Mouse (Mus musculus) neural tube, embryonic 14.5 days (tissue): ENCODE measurements around the gene Maml3. TPM values are rescaled to one million over a fixed set of nuclear protein-coding genes. Genes with fewer than 3 reads are reported as not detected.
A peak's percentile ranks its signal among the peaks of the same experiment; 100 is the strongest.

ENCODE experiments used
- ATAC-seq: fragments of 200-750 bp; cut with Nextera tagmentation; 2 replicates; pipeline ENCODE4 v1.8.0; 2017; ENCODE audit warnings: low read depth, mild to moderate bottlenecking, moderate TSS enrichment, moderate library complexity
- H3K27ac ChIP-seq: fragments of 300-500 bp; sonication (generic); 2 replicates; pipeline ENCODE4 v1.5.1; 2014; ENCODE audit warnings: low read depth, mild to moderate bottlenecking, control low read depth, low read length, moderate library complexity, mixed read lengths
- H3K27me3 ChIP-seq: fragments of 300-500 bp; sonication (generic); 2 replicates; pipeline ENCODE4 v1.6.1; 2014; ENCODE audit warnings: low read length; ENCODE audit not compliant: control insufficient read depth, insufficient read depth
- H3K36me3 ChIP-seq: fragments of 300-500 bp; sonication (generic); 2 replicates; pipeline ENCODE4 v1.6.1; 2014; ENCODE audit warnings: low read length, mixed read lengths; ENCODE audit not compliant: control insufficient read depth, insufficient read depth
- H3K4me1 ChIP-seq: fragments of 300-500 bp; sonication (generic); 2 replicates; pipeline ENCODE4 v1.6.1; 2014; ENCODE audit warnings: low read length; ENCODE audit not compliant: control insufficient read depth, insufficient read depth
- H3K4me2 ChIP-seq: fragments of 300-500 bp; sonication (generic); 2 replicates; pipeline ENCODE4 v1.6.1; 2014; ENCODE audit warnings: mild to moderate bottlenecking, low read depth, low read length, control low read depth
- H3K4me3 ChIP-seq: fragments of 300-500 bp; sonication (generic); 2 replicates; pipeline ENCODE4 v1.5.1; 2014; ENCODE audit warnings: low read depth, low read length, control low read depth, mixed read lengths
- H3K9ac ChIP-seq: fragments of 300-500 bp; sonication (generic); replicated peaks from 2 replicates; pipeline ENCODE4 v1.6.1; 2014; ENCODE audit warnings: low read depth, mild to moderate bottlenecking, control low read depth, low read length, mixed read lengths
- H3K9me3 ChIP-seq: fragments of 300-500 bp; sonication (generic); 2 replicates; pipeline ENCODE4 v1.6.1; 2016; ENCODE audit warnings: low read length; ENCODE audit not compliant: control insufficient read depth
- WGBS: fragments of 180-500 bp; shearing (Covaris S2); extraction: QIAGEN DNeasy Blood & Tissue Kit; methylation state at CpG from one replicate; pipeline ENCODE4 v1.1.7; 2014; 5-methylcytosine and 5-hydroxymethylcytosine counted together
- polyA plus RNA-seq: library from polyadenylated mRNA; unstranded; fragments of >200 nt; fragmentation: Nextera tagmentation; extraction: Ambion mirVana; gene quantifications from 2 replicates; pipeline ENCODE4 v1.2.1, GENCODE M21; 2014

Gene Maml3
- polyA plus RNA-seq, 1 experiment from 2014 or later: 8.2 TPM

DNA sequence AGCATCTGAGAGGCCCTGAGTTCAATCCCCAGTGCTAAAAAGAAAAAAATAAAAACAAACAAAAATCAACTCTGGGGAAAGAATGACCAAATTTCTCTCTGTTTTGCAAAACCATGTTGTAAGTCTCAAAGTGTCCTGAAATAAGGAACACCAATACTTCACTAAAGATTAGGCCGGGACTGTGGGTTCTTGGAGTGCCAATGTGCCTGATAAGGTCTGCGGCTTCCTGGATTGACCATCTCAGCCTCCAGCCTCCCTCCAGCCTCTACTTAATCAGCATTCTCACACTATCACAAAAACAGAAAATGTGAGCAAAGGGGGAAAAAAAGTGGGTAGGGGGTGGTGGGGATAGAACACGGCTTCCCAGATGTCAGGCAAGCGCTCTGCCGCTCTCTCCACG is 30.9 kb downstream of the Maml3 start:
- peaks cover 20% of the 10 kb centered on the region for H3K4me1 ChIP-seq
- H3K4me3 ChIP-seq: no peak overlapping the region
- no peak overlapping the region for H3K9ac ChIP-seq
- 78% methylated on average over 6 of the region's 6 CpGs for WGBS
- no peak overlapping the region for H3K27ac ChIP-seq
- ATAC-seq: no peak
- no peaks in the 10 kb centered on the region for H3K36me3 ChIP-seq
- H3K9me3 ChIP-seq: no peaks in the 10 kb centered on the region
- no peak overlapping the region for H3K4me2 ChIP-seq
- no peaks in the 10 kb centered on the region for H3K27me3 ChIP-seq

GRCm38 (mm10) chr3:52071996-52072395 is 32.9 kb downstream of the Maml3 start:
- Histone ChIP-seq H3K9ac (no peak overlapping the region), H3K27ac (no peak overlapping the region), H3K36me3 (no peaks in the 10 kb centered on the region), H3K4me3 (no peak overlapping the region), H3K4me1 (peaks cover 20% of the 10 kb centered on the region), H3K4me2 (no peak overlapping the region), H3K9me3 (no peaks in the 10 kb centered on the region), H3K27me3 (no peaks in the 10 kb centered on the region)
- WGBS: 59% methylated on average over 5 of the region's 5 CpGs
- ATAC-seq: no peak

DNA sequence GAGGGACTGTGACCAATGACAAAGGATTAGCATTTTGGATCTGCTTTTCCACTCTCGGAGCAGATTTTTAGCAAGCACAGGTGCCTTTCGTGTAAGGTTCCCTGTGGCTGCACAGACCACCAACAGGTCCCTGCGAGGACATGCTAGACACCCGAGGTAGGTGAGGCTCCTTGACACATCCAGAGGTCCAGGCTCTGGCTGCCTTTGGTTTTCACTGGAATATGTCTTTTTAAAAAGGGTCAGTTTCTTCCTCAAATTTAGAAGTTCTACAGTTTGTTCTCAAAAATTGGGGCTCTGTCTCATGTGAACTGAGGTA is 34.8 kb downstream of the Maml3 start:
- H3K36me3 ChIP-seq: no peaks in the 10 kb centered on the region
- peak; percentile 45 for ATAC-seq
- 4% methylated on average over 4 of the region's 4 CpGs for WGBS

DNA sequence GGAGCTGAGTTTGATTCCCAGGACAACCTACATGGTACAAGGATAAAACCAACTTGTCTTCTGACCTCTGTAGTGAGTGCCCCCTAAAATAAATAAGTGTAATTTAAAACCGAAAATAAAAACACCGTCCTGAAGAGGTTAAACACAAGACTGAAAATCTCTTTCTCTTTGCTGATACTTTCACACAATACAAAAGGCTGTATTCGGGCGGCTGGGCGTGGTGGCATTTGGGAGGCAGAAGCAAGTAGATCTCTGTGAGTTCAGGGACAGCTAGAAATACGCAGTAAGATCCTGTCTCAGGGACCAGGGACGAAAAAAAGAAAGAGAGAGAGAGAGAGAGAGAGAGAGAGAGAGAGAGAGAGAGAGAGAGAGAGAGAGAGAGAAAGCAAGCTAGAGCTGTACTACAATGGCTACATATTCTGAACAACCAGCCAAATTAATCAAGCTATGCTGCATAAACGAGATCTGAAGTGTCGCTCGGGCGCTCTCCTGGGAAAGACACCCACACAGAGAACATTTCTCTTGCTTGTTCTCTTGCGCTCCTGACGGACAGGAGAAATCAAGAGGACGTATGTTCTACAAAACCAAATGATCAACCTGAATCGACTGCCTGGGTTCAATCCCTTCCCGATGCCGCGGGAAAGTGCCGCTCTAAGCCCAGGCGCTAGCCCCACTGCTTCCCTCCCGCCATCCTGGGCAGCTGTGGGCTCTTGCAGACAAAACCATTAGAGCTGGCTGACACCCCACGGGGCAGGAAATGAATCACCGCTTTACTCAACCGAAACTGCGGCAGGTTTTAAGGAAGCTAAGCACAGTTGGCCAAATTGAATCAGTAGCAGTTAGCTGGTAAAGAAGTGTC is 35.3 kb downstream of the Maml3 start:
- WGBS: 9% methylated on average over 25 of the region's 25 CpGs
- H3K36me3 ChIP-seq: no peaks in the 10 kb centered on the region
- H3K9me3 ChIP-seq: no peaks in the 10 kb centered on the region
- peak overlapping the region; percentile 41 for H3K9ac ChIP-seq
- peaks cover 20% of the 10 kb centered on the region for H3K4me1 ChIP-seq
- peak overlapping the region; percentile 55 for H3K4me2 ChIP-seq
- peak overlapping the region; percentile 60; the same call in 1 of the 2 replicates for H3K27ac ChIP-seq
- ATAC-seq: peak; percentile 76
- H3K4me3 ChIP-seq: peak overlapping the region; percentile 24
- H3K27me3 ChIP-seq: no peaks in the 10 kb centered on the region

More for the DNA sequence above, 34.8 kb downstream of the Maml3 start:
- Histone ChIP-seq H3K4me1 (peaks cover 20% of the 10 kb centered on the region), H3K4me2 (peak overlapping the region; percentile 55), H3K27ac (peak overlapping the region; percentile 60), H3K9ac (peak overlapping the region; percentile 41), H3K4me3 (peak overlapping the region; percentile 24), H3K27me3 (no peaks in the 10 kb centered on the region), H3K9me3 (no peaks in the 10 kb centered on the region)

DNA sequence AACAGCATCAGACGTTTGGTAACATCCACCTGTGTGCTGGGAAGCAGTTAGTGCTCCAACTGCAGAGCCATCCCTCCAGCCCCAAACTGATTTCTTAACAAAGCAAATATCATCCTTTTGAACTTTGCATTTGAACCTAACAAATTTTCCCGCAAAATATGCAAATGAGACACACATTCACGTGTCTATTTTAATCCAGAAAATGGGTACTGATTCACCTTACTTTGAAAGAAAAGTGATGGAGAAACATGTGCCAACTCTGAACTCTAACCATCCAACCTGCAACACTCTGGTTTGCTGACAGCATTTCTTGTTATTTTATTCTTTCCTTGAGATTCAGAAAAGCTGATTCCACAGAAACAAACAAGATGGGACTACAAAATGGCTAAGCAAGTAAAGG is 36.0 kb downstream of the Maml3 start:
- H3K4me2 ChIP-seq: no peak overlapping the region; the same call in 1 of the 2 replicates
- H3K9me3 ChIP-seq: no peaks in the 10 kb centered on the region
- no peak overlapping the region for H3K4me3 ChIP-seq
- 75% methylated on average over 3 of the region's 3 CpGs for WGBS
- H3K4me1 ChIP-seq: peaks cover 20% of the 10 kb centered on the region
- no peak for ATAC-seq
- H3K36me3 ChIP-seq: no peaks in the 10 kb centered on the region
- H3K27ac ChIP-seq: no peak overlapping the region
- H3K9ac ChIP-seq: no peak overlapping the region
- no peaks in the 10 kb centered on the region for H3K27me3 ChIP-seq

DNA sequence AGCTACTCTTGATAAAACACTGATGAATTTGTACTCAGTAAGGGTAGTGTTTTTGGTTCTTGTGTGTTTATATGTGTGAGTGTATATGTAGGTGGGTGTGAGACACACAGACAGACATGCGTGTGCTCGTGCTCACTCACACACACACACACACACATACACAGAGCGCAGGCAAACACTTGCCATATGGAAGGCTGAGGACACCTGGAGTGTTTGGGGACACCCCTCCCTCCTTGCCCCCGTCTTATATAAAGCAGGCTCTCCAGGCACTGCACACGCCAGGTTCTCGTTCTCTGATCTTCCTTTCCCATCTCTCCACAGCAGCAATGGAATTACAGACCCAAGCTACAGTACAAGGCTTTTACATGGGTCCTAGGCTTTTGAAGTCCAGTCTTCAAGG is 37.7 kb downstream of the Maml3 start:
- Histone ChIP-seq H3K27ac (no peak overlapping the region), H3K9ac (no peak overlapping the region), H3K27me3 (no peaks in the 10 kb centered on the region), H3K4me1 (peaks cover 24% of the 10 kb centered on the region), H3K4me3 (no peak overlapping the region), H3K4me2 (no peak overlapping the region), H3K9me3 (no peaks in the 10 kb centered on the region), H3K36me3 (no peaks in the 10 kb centered on the region)
- no peak for ATAC-seq
- 82% methylated on average over 6 of the region's 6 CpGs for WGBS

- no peak overlapping the region for H3K9ac ChIP-seq
- H3K27me3 ChIP-seq: no peaks in the 10 kb centered on the region
- H3K4me1 ChIP-seq: peaks cover 28% of the 10 kb centered on the region
- no peak overlapping the region for H3K27ac ChIP-seq
- H3K4me2 ChIP-seq: no peak overlapping the region
- WGBS: 58% methylated on average over 3 of the region's 3 CpGs
- no peak for ATAC-seq
- no peaks in the 10 kb centered on the region for H3K36me3 ChIP-seq
- H3K9me3 ChIP-seq: no peaks in the 10 kb centered on the region
- H3K4me3 ChIP-seq: no peak overlapping the region
These were observed 38.7 kb downstream of the Maml3 start for GRCm38 (mm10) chr3:52066142-52066541.

DNA sequence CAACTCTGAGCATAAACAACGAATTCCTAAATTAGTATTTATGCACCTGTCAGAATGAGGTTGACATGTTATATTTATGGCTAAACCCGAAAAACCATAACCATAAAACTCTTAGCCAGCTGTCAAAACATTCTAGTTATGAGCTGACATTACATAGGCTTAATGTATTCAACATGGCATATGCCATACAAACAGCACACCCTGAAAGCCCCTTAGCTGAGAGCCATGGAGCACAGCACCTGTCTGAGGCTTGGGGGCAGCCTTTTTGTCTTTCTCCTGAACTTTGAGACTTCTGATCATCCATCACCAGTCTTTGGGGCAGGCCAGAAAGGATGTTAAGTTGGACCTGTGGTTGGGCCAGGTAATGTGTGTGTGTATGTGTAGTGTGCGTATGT is 41.6 kb downstream of the Maml3 start:
- H3K27ac ChIP-seq: no peak overlapping the region
- peaks cover 16% of the 10 kb centered on the region; the same call in 1 of the 2 replicates for H3K4me1 ChIP-seq
- H3K9me3 ChIP-seq: no peaks in the 10 kb centered on the region
- no peak overlapping the region for H3K4me2 ChIP-seq
- no peaks in the 10 kb centered on the region for H3K36me3 ChIP-seq
- no peaks in the 10 kb centered on the region for H3K27me3 ChIP-seq
- ATAC-seq: no peak
- WGBS: 77% methylated on average over 3 of the region's 3 CpGs
- H3K4me3 ChIP-seq: no peak overlapping the region
- H3K9ac ChIP-seq: no peak overlapping the region

DNA sequence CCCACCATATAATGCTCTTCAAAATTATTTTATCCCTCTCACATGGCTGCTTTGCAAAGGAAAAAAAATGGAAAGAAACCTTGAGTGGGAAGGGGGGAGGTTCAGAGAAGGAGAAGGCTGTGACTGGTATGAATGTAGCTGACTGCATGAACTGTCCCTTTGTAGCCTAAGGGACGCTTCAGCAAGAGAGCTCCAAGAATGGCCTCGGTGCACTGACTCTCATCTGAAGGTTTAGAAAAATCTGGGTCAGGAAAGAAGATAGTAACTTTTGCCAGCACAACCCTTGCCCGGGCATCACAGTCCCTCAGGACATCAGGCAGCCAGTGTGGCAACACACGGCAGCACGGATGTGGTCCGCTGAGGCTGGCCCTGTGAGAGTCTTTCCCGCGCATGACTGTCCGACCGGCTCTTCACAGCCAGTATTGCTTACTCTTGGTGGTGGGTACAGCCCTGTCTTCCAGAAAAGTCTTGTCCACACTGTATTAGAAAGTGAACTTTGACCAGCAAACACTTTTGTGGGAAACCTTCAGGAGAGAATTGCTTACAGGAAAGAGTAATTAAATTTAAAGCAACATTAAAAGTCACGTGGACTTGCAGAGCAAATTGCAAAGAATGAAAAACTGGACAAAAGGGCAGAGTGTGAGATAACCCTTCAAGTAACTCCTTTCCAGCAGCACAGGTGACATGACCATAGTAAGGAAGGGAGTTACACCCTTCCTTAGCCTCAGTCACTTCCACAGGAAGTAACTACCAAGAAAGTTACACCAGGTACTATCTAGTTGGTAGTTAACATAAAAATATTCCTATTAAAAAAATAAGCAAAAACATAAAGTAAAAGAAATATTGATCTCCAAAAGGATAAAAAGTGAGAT is 42.3 kb downstream of the Maml3 start:
- no peak overlapping the region for H3K27ac ChIP-seq
- peaks cover 16% of the 10 kb centered on the region; the same call in 1 of the 2 replicates for H3K4me1 ChIP-seq
- no peaks in the 10 kb centered on the region for H3K36me3 ChIP-seq
- no peak for ATAC-seq
- no peak overlapping the region for H3K4me2 ChIP-seq
- no peaks in the 10 kb centered on the region for H3K27me3 ChIP-seq
- H3K9me3 ChIP-seq: no peaks in the 10 kb centered on the region
- whole genome bisulfite sequencing: 46% methylated on average over 11 of the region's 11 CpGs
- no peak overlapping the region for H3K4me3 ChIP-seq
- H3K9ac ChIP-seq: no peak overlapping the region
